Mouse (Mus musculus) brain, embryonic 14.5 days (tissue): Measurements from ENCODE around the gene Cd163.
"Not testable (repeated sequence)": the region's sequence is repeated elsewhere in the genome, so short reads cannot be mapped to it uniquely, and the experiment has no call there.

Experiments
- CTCF ChIP-seq: fragments of 200-500 bp; IDR thresholded peaks from 2 replicates; pipeline ENCODE4 v1.5.1; 2012; ENCODE audit warnings: inconsistent platforms, mild to moderate bottlenecking, moderate library complexity, borderline replicate concordance; ENCODE audit not compliant: insufficient read depth, insufficient read length; ENCODE audit errors: extremely low read depth
- POLR2A ChIP-seq: fragments of 200-500 bp; IDR thresholded peaks from 2 replicates; pipeline ENCODE4 v1.6.1; 2012; ENCODE audit warnings: mild to moderate bottlenecking, inconsistent platforms, borderline replicate concordance; ENCODE audit not compliant: poor library complexity, insufficient read depth, insufficient read length, severe bottlenecking; ENCODE audit errors: extremely low read depth

GRCm38 (mm10) chr6:124297378-124297777 is 7.1 kb upstream of the Cd163 start:
- not testable (repeated sequence) for TF ChIP-seq CTCF, POLR2A
